Mouse (Mus musculus) heart, embryonic 14.5 days (tissue): ENCODE results near the gene Apex1. TPM values are rescaled to one million over a fixed set of nuclear protein-coding genes. Genes with fewer than 3 reads are reported as not detected.
"Not testable (repeated sequence)": the region's sequence is repeated elsewhere in the genome, so short reads cannot be mapped to it uniquely, and the experiment has no call there.

Source experiments
- ATAC-seq: fragments of 200-750 bp; cut with Nextera tagmentation; 2 replicates; pipeline ENCODE4 v1.8.0; 2017; ENCODE audit warnings: low read depth, moderate TSS enrichment; ENCODE audit not compliant: insufficient number of reproducible peaks, insufficient read depth, low FRiP score
- H3K27ac ChIP-seq, 2 experiments: fragments of 200-500 bp in 1 of 2; fragments of 300-500 bp in 1 of 2; sonication (generic) in 1 of 2; replicated peaks in 1 of 2; 2 replicates each; pipeline ENCODE4 v1.5.1; 2012 to 2014; ENCODE audit warnings: low read depth in 2 of 2, low read length in 2 of 2, control low read depth in 1 of 2, mild to moderate bottlenecking in 1 of 2, mixed read lengths in 1 of 2; ENCODE audit not compliant: control insufficient read depth in 1 of 2, insufficient read depth in 1 of 2
- H3K27me3 ChIP-seq: fragments of 300-500 bp; sonication (generic); 2 replicates; pipeline ENCODE4 v1.6.1; 2014; ENCODE audit warnings: mild to moderate bottlenecking, low read length, control low read depth; ENCODE audit not compliant: control insufficient read depth, insufficient read depth
- H3K36me3 ChIP-seq: fragments of 300-500 bp; sonication (generic); 2 replicates; pipeline ENCODE4 v1.6.1; 2014; ENCODE audit warnings: mild to moderate bottlenecking, control low read depth, low read length, mixed read lengths; ENCODE audit not compliant: control insufficient read depth, insufficient read depth
- H3K4me1 ChIP-seq, 2 experiments: fragments of 200-500 bp in 1 of 2; fragments of 300-500 bp in 1 of 2; sonication (generic) in 1 of 2; 2 replicates each; pipeline ENCODE4 v1.6.1; 2012 to 2014; ENCODE audit warnings: low read length in 2 of 2, control low read depth in 1 of 2, mixed read lengths in 1 of 2; ENCODE audit not compliant: control insufficient read depth in 2 of 2, insufficient read depth in 2 of 2
- H3K4me2 ChIP-seq: fragments of 300-500 bp; sonication (generic); 2 replicates; pipeline ENCODE4 v1.6.1; 2014; ENCODE audit warnings: mild to moderate bottlenecking, low read length
- H3K4me3 ChIP-seq, 2 experiments: fragments of 200-500 bp in 1 of 2; fragments of 300-500 bp in 1 of 2; sonication (generic) in 1 of 2; 2 replicates each; pipeline ENCODE4 v1.5.1; 2012 to 2014; ENCODE audit warnings: low read length in 2 of 2, mild to moderate bottlenecking in 2 of 2, control low read depth in 1 of 2, low read depth in 1 of 2, moderate library complexity in 1 of 2; ENCODE audit not compliant: control insufficient read depth in 1 of 2, insufficient read depth in 1 of 2
- H3K9ac ChIP-seq: fragments of 300-500 bp; sonication (generic); 2 replicates; pipeline ENCODE4 v1.6.1; 2014; ENCODE audit warnings: mild to moderate bottlenecking, low read length
- H3K9me3 ChIP-seq: fragments of 300-500 bp; sonication (generic); 2 replicates; pipeline ENCODE4 v1.6.1; 2016; ENCODE audit warnings: low read length, control low read depth; ENCODE audit not compliant: control insufficient read depth
- WGBS: fragments of 180-500 bp; shearing (Covaris S2); extraction: QIAGEN DNeasy Blood & Tissue Kit; methylation state at CpG from one replicate; pipeline ENCODE4 v1.1.7; 2014; 5-methylcytosine and 5-hydroxymethylcytosine counted together
- polyA plus RNA-seq: library from polyadenylated mRNA; unstranded; fragments of >200 nt; fragmentation: Nextera tagmentation; extraction: Ambion mirVana; gene quantifications from 2 replicates; pipeline ENCODE4 v1.2.1, GENCODE M21; 2014

Apex1 gene
- polyA plus RNA-seq, 1 experiment from 2014 or later = 132 TPM

DNA sequence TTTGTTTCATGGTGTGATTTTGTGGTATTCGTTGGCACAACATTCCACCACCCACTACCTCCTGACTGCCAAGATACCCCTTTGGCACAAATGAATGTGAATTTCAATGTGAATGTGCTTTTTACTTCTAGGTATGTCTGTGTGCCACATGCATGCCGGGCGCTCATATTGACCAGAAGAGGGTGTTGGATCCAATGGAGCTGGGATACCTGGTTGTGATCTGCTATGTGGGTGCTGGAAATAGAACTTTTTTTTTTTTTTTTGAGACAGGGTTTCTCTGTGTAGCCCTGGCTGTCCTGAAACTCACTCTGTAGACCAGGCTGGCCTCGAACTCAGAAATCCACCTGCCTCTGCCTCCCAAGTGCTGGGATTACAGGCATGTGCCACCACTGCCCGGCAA lies 48.3 kb downstream of the Apex1 start:
- not testable (repeated sequence) for H3K9ac ChIP-seq, H3K36me3 ChIP-seq, H3K4me1 ChIP-seq, H3K4me3 ChIP-seq, H3K27ac ChIP-seq, ATAC-seq, H3K4me2 ChIP-seq, H3K27me3 ChIP-seq, H3K9me3 ChIP-seq
- WGBS = 92% methylated on average over 4 of the region's 5 CpGs

DNA sequence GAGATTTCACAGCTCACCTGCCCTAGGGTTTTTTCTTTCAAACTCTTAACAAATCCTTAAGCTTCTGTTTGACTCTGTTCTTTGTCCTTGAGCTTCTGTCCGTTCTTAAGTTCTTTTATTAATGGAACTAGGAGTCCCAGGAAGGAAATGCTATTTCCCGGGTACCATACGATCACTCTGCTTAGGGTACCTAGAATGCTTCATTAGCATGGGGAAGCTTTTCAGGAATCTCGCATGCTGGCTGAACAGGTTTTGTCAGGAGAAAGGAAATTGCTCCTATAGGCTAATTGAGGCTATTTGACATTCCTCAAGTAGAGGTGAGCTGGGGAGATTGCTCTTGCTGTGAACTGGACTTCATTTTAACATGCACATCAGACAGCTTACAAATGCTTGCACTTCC lies 48.9 kb downstream of the Apex1 start:
- Histone ChIP-seq H3K27me3 (no peaks in the 10 kb centered on the region), H3K4me1 (peaks cover 5 to 6% of the 10 kb centered on the region in 2 experiments; a peak in 1 of 4 replicates), H3K9ac (no peak overlapping the region), H3K4me2 (no peak overlapping the region), H3K4me3 (no peak overlapping the region), H3K9me3 (no peaks in the 10 kb centered on the region), H3K27ac (no peak overlapping the region), H3K36me3 (no peaks in the 10 kb centered on the region)
- 45% methylated on average over 4 of the region's 4 CpGs for WGBS
- no peak for ATAC-seq

DNA sequence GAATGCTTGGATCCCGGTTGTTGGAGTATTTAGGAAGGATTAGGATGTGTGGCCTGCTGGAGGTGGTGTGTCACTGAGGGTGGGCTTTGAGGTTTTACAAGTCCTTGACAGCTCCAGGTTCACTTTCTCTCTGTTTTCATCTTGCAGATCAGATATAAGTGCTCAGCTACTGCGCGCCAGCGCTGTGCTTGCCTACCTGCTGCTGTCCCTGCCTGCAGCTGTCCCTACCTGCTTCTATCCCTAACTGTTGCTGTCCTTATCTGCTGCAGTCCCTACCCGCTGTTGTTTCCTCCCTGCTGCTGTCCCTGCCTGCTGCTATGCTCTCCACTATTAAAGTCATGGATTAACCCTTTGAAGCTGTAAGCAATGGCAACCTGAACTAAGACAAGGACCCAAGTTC lies 50.2 kb downstream of the Apex1 start:
- no peak overlapping the region for H3K9ac ChIP-seq
- peaks cover under 1 to 3% of the 10 kb centered on the region in 2 experiments; a peak in 1 of 4 replicates for H3K4me1 ChIP-seq
- no peaks in the 10 kb centered on the region for H3K9me3 ChIP-seq
- H3K27me3 ChIP-seq = no peaks in the 10 kb centered on the region
- no peak for ATAC-seq
- H3K4me2 ChIP-seq = no peak overlapping the region
- H3K4me3 ChIP-seq = no peak overlapping the region
- H3K27ac ChIP-seq = no peak overlapping the region
- 42% methylated on average over 5 of the region's 5 CpGs for WGBS
- H3K36me3 ChIP-seq = no peaks in the 10 kb centered on the region

DNA sequence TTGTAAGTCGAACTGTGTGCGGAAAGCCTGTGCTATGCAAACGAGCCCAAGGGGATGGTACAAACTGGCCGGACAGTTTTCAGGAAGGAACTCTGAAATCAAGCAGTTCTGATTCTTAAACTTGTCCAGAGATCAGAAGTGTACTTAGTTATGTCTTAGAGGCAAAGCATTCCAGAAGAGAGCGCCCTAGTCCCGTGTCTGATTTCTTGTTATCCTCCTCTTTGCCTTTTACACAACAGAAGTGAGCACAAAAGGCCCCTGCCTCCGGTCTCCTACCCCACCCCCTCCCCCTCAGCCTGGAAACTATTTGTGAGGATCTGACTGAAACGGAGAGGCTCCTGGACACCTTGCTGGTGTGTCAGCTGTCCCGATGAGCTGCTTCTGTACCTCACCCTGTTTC lies 51.9 kb downstream of the Apex1 start:
- Histone ChIP-seq H3K4me3 (no peak overlapping the region), H3K4me2 (0 out of 2 replicates have a peak overlapping the region, but pooled peaks have one; percentile 19), H3K9me3 (no peaks in the 10 kb centered on the region), H3K9ac (no peak overlapping the region), H3K4me1 (peaks cover 0 to 2% of the 10 kb centered on the region in 2 experiments; a peak in 1 of 4 replicates), H3K36me3 (no peaks in the 10 kb centered on the region), H3K27me3 (no peaks in the 10 kb centered on the region), H3K27ac (no peak overlapping the region)
- 28% methylated on average over 9 of the region's 9 CpGs for WGBS
- ATAC-seq = no peak; the same call in 1 of the 2 replicates

Other genes with a start within 250 kb of the Apex1 start
- gene Olfr747, start 231.8 kb upstream of the Apex1 start, polyA plus RNA-seq = not detected in 2 replicates
- gene Olfr748, start 217.6 kb upstream of the Apex1 start, polyA plus RNA-seq = not detected in 2 replicates
- gene Olfr749, start 179.9 kb upstream of the Apex1 start, polyA plus RNA-seq = not detected in 2 replicates
- gene Ttc5, start 139.4 kb upstream of the Apex1 start, polyA plus RNA-seq = 48.8 and 51.8 TPM in 2 replicates
- gene Ccnb1ip1, start 117.2 kb upstream of the Apex1 start, polyA plus RNA-seq = not detected in 2 replicates
- 42.4 and 46.0 TPM in 2 replicates for gene Parp2, start 117.1 kb upstream of the Apex1 start, polyA plus RNA-seq
- 6.6 and 8.3 TPM in 2 replicates for gene Tep1, start 54.4 kb upstream of the Apex1 start, polyA plus RNA-seq
- 0.11 and 0.26 TPM in 2 replicates for gene Klhl33, start 27.5 kb upstream of the Apex1 start, polyA plus RNA-seq
- 118 and 134 TPM in 2 replicates for gene Osgep, start 75 bp upstream of the Apex1 start, polyA plus RNA-seq
- gene Pip4p1, start 5.9 kb downstream of the Apex1 start, polyA plus RNA-seq = 24.0 and 35.1 TPM in 2 replicates
- 30.5 and 32.2 TPM in 2 replicates for gene Pnp, start 6.1 kb downstream of the Apex1 start, polyA plus RNA-seq
- not detected in 2 replicates for gene Gm49342, start 19.5 kb downstream of the Apex1 start, polyA plus RNA-seq
- gene Pnp2, start 31.0 kb downstream of the Apex1 start, polyA plus RNA-seq = 0.36 and 0.59 TPM in 2 replicates
- gene Rnase10, start 82.8 kb downstream of the Apex1 start, polyA plus RNA-seq = 0.32 and 0.57 TPM in 2 replicates
- gene Rnase9, start 116.9 kb downstream of the Apex1 start, polyA plus RNA-seq = not detected in 2 replicates
- not detected in 2 replicates for gene Rnase11, start 125.2 kb downstream of the Apex1 start, polyA plus RNA-seq
- 0.82 TPM in 1 of 2 replicates, not detected in the other for gene Rnase12, start 132.7 kb downstream of the Apex1 start, polyA plus RNA-seq
- not detected in 2 replicates for gene Olfr750, start 149.5 kb downstream of the Apex1 start, polyA plus RNA-seq
- 25.0 and 29.7 TPM in 2 replicates for gene Rnase4, start 166.1 kb downstream of the Apex1 start, polyA plus RNA-seq
- gene Ang, start 166.2 kb downstream of the Apex1 start, polyA plus RNA-seq = 3.8 and 4.8 TPM in 2 replicates
- gene Eddm3b, start 189.5 kb downstream of the Apex1 start, polyA plus RNA-seq = not detected in 2 replicates
- 0.24 and 1.0 TPM in 2 replicates for gene Rnase6, start 198.9 kb downstream of the Apex1 start, polyA plus RNA-seq
- gene Rnase1, start 221.8 kb downstream of the Apex1 start, polyA plus RNA-seq = 0.47 and 1.1 TPM in 2 replicates
- gene Rnase2b, start 237.3 kb downstream of the Apex1 start, polyA plus RNA-seq = not detected in 2 replicates